Mouse (Mus musculus): ENCODE measurements around the gene Chad. TPM values are rescaled to one million over a fixed set of nuclear protein-coding genes. Genes with fewer than 3 reads are reported as not detected.

Chad gene
- total RNA-seq, 1 experiment from 2014 or later: 0.23 TPM

DNA sequence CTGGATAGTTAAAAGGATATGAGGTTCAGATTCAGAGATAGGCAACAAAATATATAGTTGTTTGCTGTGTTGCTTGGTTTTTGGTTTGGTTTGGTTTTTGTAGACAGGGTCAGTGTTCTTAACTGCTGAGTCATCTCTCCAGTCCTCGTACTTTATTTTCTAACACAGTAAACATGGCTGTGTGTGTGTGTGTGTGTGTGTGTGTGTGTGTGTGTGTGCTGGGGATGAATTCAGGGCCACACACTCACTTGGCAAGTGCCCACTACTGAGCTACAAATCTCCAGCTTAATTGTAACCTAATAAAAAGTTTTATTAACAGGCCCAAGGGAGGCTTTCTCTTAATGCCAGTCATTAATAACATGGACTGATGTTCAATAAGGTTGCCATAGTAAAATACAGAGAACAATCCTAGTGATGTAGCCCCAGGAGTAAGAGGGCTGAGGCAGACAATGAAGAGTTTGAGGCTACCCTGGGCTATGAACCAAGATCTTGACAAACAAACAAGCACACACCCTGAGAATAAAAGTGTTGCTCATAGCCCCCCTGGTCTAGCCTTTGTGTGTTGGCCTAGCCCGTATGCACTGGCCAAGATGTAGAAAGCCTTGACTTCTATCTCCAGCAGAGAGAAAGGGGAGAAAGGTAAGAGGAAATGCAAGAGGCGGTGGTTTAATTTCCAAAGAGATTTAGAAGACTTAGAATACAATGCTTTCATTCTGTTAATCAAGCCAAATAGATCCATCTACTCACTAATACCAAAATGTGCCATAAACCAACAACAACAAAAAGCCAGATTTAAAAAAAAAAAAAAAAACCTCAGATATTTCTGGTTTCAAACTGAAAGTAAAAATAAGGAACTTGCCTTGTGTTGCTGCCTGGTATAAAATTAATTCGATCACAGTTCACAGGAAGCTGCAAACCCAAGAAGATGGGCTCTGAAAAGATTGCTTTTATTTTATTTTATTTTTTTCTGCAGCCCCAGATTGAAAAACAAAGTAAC lies 46.2 kb downstream of the Chad start:
- ATAC-seq (ENCODE audit: extremely low read depth, insufficient number of reproducible peaks, low FRiP score, poor library complexity, severe bottlenecking): peak; percentile 41; the same call in 1 of the 2 replicates

DNA sequence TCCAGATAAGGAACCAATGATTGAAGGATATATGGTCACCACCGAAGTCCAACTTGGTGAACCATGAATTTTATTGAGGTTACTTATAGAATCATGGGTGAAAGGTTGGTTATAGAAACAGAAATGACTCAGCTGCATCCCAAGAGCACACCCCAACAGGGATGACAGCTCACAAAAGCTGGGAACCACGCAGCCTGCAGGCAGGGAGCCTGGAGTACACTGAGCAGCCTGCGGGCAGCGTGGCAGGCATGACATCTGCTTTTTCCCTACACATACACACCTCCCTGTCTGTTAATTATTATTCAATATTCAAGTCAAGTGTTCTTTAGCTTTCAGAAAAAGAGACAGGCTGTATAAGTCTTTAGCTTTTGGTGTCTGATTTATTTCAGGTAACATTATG lies 49.8 kb downstream of the Chad start:
- ATAC-seq (ENCODE audit: extremely low read depth, insufficient number of reproducible peaks, low FRiP score, poor library complexity, severe bottlenecking): no peak

DNA sequence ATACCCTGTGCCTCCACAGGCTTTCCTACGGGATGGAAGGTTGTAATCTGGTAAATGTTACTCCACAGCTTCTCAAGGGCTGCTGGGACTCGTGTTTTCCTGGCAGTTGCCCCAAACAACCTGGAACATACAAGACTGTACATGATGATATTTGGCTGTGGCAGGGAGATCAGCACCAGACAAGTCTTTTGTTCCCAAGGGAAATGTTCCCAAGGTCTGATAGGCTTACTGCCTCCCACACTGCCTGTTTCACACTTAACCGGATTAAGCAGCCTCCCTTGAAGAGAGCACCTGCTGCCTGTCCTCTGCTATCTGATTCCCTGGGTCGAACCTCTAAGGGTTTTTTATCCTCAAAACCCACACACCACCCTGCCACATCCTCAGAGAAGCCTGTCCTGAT lies 50.6 kb downstream of the Chad start:
- no peak for ATAC-seq (ENCODE audit: extremely low read depth, insufficient number of reproducible peaks, low FRiP score, poor library complexity, severe bottlenecking)

DNA sequence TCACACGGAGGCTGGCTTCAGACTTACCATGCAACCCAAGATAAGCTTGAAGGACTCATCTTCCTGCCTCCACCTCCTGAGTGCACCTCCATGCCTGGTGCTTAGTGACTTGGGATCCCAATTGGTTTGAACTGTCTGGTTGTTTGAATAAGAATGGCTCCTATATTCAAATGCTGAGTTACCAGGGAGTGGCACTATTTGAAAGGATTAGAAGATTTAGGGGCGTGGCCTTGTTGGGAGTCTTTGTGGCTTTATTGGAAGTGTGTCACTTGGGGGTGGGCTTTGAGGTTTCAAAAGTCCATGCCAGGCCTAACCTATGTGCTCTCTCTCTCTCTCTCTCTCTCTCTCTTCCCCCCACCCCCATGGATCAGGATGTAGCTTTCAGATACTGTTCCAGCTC lies 52.8 kb downstream of the Chad start:
- ATAC-seq (ENCODE audit: extremely low read depth, insufficient number of reproducible peaks, low FRiP score, poor library complexity, severe bottlenecking): no peak

Other genes with a start within 250 kb of the Chad start
- 241 and 265 TPM in 2 replicates for gene Luc7l3, start 243.1 kb upstream of the Chad start, total RNA-seq (2017)
- 68.3 and 73.1 TPM in 2 replicates for gene Ankrd40, start 237.0 kb upstream of the Chad start, total RNA-seq (2017)
- gene Abcc3, start 172.1 kb upstream of the Chad start, total RNA-seq (2017): 0.86 and 1.2 TPM in 2 replicates
- gene Cacna1g, start 90.8 kb upstream of the Chad start, total RNA-seq (2017): not detected in 2 replicates
- gene Spata20, start 78.9 kb upstream of the Chad start, total RNA-seq (2017): not detected in 2 replicates
- gene Epn3, start 65.1 kb upstream of the Chad start, total RNA-seq (2017): 2.0 and 2.4 TPM in 2 replicates
- not detected in 2 replicates for gene Mycbpap, start 43.3 kb upstream of the Chad start, total RNA-seq (2017)
- 2.3 and 3.3 TPM in 2 replicates for gene Rsad1, start 15.8 kb upstream of the Chad start, total RNA-seq (2017)
- 19.8 and 22.8 TPM in 2 replicates for gene Acsf2, start 36.8 kb downstream of the Chad start, total RNA-seq (2017)
- 37.4 and 38.2 TPM in 2 replicates for gene Lrrc59, start 64.7 kb downstream of the Chad start, total RNA-seq (2017)
- 8.6 and 13.8 TPM in 2 replicates for gene Mrpl27, start 88.7 kb downstream of the Chad start, total RNA-seq (2017)
- gene Eme1, start 88.9 kb downstream of the Chad start, total RNA-seq (2017): 0.47 and 1.8 TPM in 2 replicates
- 7.2 and 8.7 TPM in 2 replicates for gene Xylt2, start 112.5 kb downstream of the Chad start, total RNA-seq (2017)
- not detected in 2 replicates for gene Gm11541, start 139.5 kb downstream of the Chad start, total RNA-seq (2017)
- gene Cdc34b, start 176.7 kb downstream of the Chad start, total RNA-seq (2017): not detected in 2 replicates
- gene Tmem92, start 217.7 kb downstream of the Chad start, total RNA-seq (2017): not detected in 2 replicates

All from neutrophil, adult 5-6 weeks (primary cell).